Mouse (Mus musculus): ENCODE results near the gene Crlf1. TPM values are rescaled to one million over a fixed set of nuclear protein-coding genes. Genes with fewer than 3 reads are reported as not detected.
A peak's percentile ranks its signal among the peaks of the same experiment; 100 is the strongest.

The Crlf1 gene
- total and polyA plus RNA-seq, 3 experiments = 3.8 to 26.6 TPM; not detected in 1

DNA sequence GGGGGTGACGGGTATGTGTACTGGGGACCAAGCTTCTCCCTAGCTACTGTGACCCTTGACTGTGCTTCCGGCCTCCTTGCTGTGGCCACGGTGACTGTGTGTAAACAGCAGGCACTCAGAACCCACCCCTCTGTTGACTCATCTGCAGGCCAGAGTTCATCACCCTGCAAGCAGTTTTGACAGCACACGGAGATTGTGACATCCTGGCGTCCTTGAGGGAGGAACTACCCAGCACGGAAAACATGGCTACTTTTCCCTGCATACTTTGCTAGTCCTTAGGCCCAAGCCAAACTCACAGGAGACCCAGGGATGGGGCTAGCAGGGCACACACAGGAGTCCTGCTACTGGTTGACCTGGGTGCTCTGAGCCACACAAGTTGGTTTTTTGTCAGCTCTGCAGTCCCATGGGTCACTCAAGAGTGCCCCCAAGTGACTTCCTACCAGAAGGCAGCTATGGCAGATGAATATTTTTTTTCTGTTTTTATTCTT, 51.3 kb downstream of the Crlf1 start:
- Histone ChIP-seq H3K27ac (ENCODE audit: control insufficient read depth, low read depth, low read length) (no peak overlapping the region), H3K4me3 (ENCODE audit: control insufficient read depth in 1 of 2, insufficient read depth in 1 of 2, low read depth in 2 of 2, low read length in 2 of 2) (no peak overlapping the region), H3K79me2 (ENCODE audit: control insufficient read depth, insufficient read depth, low read length, poor library complexity) (peaks cover 78% of the 10 kb centered on the region), H3K4me1 (ENCODE audit: control insufficient read depth in 1 of 2, insufficient read depth in 2 of 2, low read length in 2 of 2) (peaks cover 0 to 10% of the 10 kb centered on the region in 2 experiments; a peak in 1 of 4 replicates), H3K36me3 (ENCODE audit: control insufficient read depth in 1 of 2, insufficient read depth in 2 of 2, low read length in 2 of 2) (no peaks in the 10 kb centered on the region; a peak in 1 of 4 replicates), H3K9me3 (replicated peaks; ENCODE audit: insufficient read depth, low read length) (no peaks in the 10 kb centered on the region), H3K9ac (ENCODE audit: control insufficient read depth, low read depth, low read length, poor library complexity, severe bottlenecking) (no peak overlapping the region), H3K27me3 (ENCODE audit: control insufficient read depth in 1 of 2, insufficient read depth in 2 of 2, low read length in 2 of 2) (no peaks in the 10 kb centered on the region)
- TF ChIP-seq RAD21 (IDR thresholded peaks at IDR 0.05; ENCODE audit: low read depth, low read length) (peak; percentile 47), ZNF384 (IDR thresholded peaks at IDR 0.05; ENCODE audit: low read depth, low read length) (peak; percentile 74), CHD2 (IDR thresholded peaks at IDR 0.05; ENCODE audit: low read length) (no peak), USF1 (IDR thresholded peaks at IDR 0.05; ENCODE audit: low read depth, low read length) (no peak), ZC3H11A (IDR thresholded peaks at IDR 0.05; ENCODE audit: low read depth, low read length) (0 out of 2 replicates have a peak, but pooled peaks have one; percentile 4), SIN3A (IDR thresholded peaks at IDR 0.05; ENCODE audit: low read length) (0 out of 2 replicates have a peak, but pooled peaks have one; percentile 18), SMC3 (IDR thresholded peaks at IDR 0.05; ENCODE audit: low read depth, low read length) (peak; percentile 46), CTCF (IDR thresholded peaks at IDR 0.05 in 2 of 3, conservative IDR thresholded peaks at IDR 0.05 in 1 of 3; ENCODE audit: control insufficient read depth in 1 of 3, insufficient read depth in 1 of 3, low read depth in 2 of 3, low read length in 3 of 3, poor library complexity in 1 of 3, severe bottlenecking in 1 of 3) (peak; percentile 48 to 62 (median 51); a peak in 5 of 6 replicates)
- peak; percentile 56 for DNase-seq (ENCODE audit: low read depth, low spot score)

DNA sequence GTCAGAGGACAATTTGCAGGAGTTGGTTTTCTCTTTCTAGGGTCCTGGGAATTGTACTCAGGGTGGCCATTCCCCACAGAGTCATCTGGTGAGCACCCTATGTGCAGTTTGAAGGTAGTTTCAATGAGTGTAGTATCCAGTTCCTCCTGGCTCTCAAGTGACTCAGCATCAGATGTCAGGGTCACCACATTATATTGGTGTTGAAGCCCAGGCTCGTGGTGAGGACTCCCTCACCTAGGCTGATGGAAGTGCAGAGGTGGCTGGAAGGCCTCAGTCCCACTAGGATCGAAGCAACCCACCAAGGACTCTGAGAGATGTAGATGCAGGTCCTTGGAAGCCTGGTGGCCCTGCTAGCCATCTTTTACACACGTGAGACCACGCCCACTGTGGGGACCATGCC, 53.5 kb downstream of the Crlf1 start:
- no peak overlapping the region for H3K4me3 ChIP-seq (ENCODE audit: control insufficient read depth in 1 of 2, insufficient read depth in 1 of 2, low read depth in 2 of 2, low read length in 2 of 2)
- 0 out of 4 replicates have a peak, but pooled peaks cover 0 to 3% of the 10 kb centered on the region in 2 experiments for H3K4me1 ChIP-seq (ENCODE audit: control insufficient read depth in 1 of 2, insufficient read depth in 2 of 2, low read length in 2 of 2)

More for the DNA sequence above, 53.5 kb downstream of the Crlf1 start:
- H3K79me2 ChIP-seq (ENCODE audit: control insufficient read depth, insufficient read depth, low read length, poor library complexity) = peaks cover 63% of the 10 kb centered on the region
- no peaks in the 10 kb centered on the region for H3K27me3 ChIP-seq (ENCODE audit: control insufficient read depth in 1 of 2, insufficient read depth in 2 of 2, low read length in 2 of 2)
- DNase-seq (ENCODE audit: low read depth, low spot score) = no peak
- H3K9me3 ChIP-seq (replicated peaks; ENCODE audit: insufficient read depth, low read length) = no peaks in the 10 kb centered on the region
- no peaks in the 10 kb centered on the region; a peak in 1 of 4 replicates for H3K36me3 ChIP-seq (ENCODE audit: control insufficient read depth in 1 of 2, insufficient read depth in 2 of 2, low read length in 2 of 2)
- H3K9ac ChIP-seq (ENCODE audit: control insufficient read depth, low read depth, low read length, poor library complexity, severe bottlenecking) = no peak overlapping the region
- no peak overlapping the region for H3K27ac ChIP-seq (ENCODE audit: control insufficient read depth, low read depth, low read length)
- TF ChIP-seq POLR2AphosphoS2 (IDR thresholded peaks at IDR 0.05; ENCODE audit: low read length) (no peak), JUND (IDR thresholded peaks at IDR 0.05; ENCODE audit: low read depth, low read length) (no peak), ZNF384 (IDR thresholded peaks at IDR 0.05; ENCODE audit: low read depth, low read length) (no peak), UBTF (IDR thresholded peaks at IDR 0.05; ENCODE audit: borderline replicate concordance, insufficient read depth, low read depth, low read length) (no peak), ETS1 (IDR thresholded peaks at IDR 0.05; ENCODE audit: low read depth, low read length) (no peak), MAFK (IDR thresholded peaks at IDR 0.05; ENCODE audit: borderline replicate concordance, low read depth, low read length) (no peak), ELF1 (IDR thresholded peaks at IDR 0.05; ENCODE audit: low read depth, low read length) (no peak), USF1 (IDR thresholded peaks at IDR 0.05; ENCODE audit: low read depth, low read length) (no peak), CHD2 (IDR thresholded peaks at IDR 0.05; ENCODE audit: low read length) (no peak), MAX (IDR thresholded peaks at IDR 0.05; ENCODE audit: low read length) (no peak), MAZ (IDR thresholded peaks at IDR 0.05; ENCODE audit: low read depth, low read length) (no peak), BHLHE40 (IDR thresholded peaks at IDR 0.05; ENCODE audit: borderline replicate concordance, low read depth, low read length) (no peak), NRF1 (IDR thresholded peaks at IDR 0.05; ENCODE audit: insufficient read depth, low read depth, low read length, poor library complexity, severe bottlenecking) (no peak), GATA1 (IDR thresholded peaks at IDR 0.05; ENCODE audit: low read depth, low read length) (no peak), SIN3A (IDR thresholded peaks at IDR 0.05; ENCODE audit: low read length) (no peak), HCFC1 (IDR thresholded peaks at IDR 0.05; ENCODE audit: low read depth, low read length) (no peak), ZC3H11A (IDR thresholded peaks at IDR 0.05; ENCODE audit: low read depth, low read length) (no peak), MEF2A (IDR thresholded peaks at IDR 0.05; ENCODE audit: extremely low read depth, insufficient replicate concordance, low read depth, low read length, poor library complexity, severe bottlenecking) (no peak), TCF12 (IDR thresholded peaks at IDR 0.05; ENCODE audit: low read depth, low read length) (no peak)

Data from MEL (cell line).